Mouse (Mus musculus): ENCODE measurements around the gene Acot11. TPM values are rescaled to one million over a fixed set of nuclear protein-coding genes. Genes with fewer than 3 reads are reported as not detected.

Acot11 gene
- total and polyA plus RNA-seq, 2 experiments: 4.8 to 6.3 TPM

- Histone ChIP-seq H3K9ac (ENCODE audit: low read depth, low read length) (no peak overlapping the region), H3K79me2 (ENCODE audit: control insufficient read depth, insufficient read depth, low read length) (no peaks in the 10 kb centered on the region), H3K27me3 (ENCODE audit: control insufficient read depth, insufficient read depth, low read length) (no peaks in the 10 kb centered on the region), H3K36me3 (ENCODE audit: control insufficient read depth, insufficient read depth, low read length) (no peaks in the 10 kb centered on the region), H3K4me3 (ENCODE audit: insufficient read depth, low read depth, low read length) (no peak overlapping the region), H3K27ac (replicated peaks; ENCODE audit: insufficient read depth, low read depth, low read length) (no peak overlapping the region), H3K4me1 (ENCODE audit: control insufficient read depth, insufficient read depth, low read length) (no peaks in the 10 kb centered on the region)
- TF ChIP-seq CTCF (IDR thresholded peaks at IDR 0.05; ENCODE audit: low read depth, low read length) (no peak), POLR2A (IDR thresholded peaks at IDR 0.05; ENCODE audit: extremely low read depth, insufficient read depth, low read length) (no peak)
- no peak for DNase-seq (ENCODE audit: extremely low read depth, low read depth, low spot score)
- 60% methylated on average over 7 of the region's 7 CpGs for WGBS
Observed at GRCm38 (mm10) chr4:106841303-106841702, 36.5 kb upstream of the Acot11 start.

GRCm38 (mm10) chr4:106840651-106841145, 35.9 kb upstream of the Acot11 start:
- Histone ChIP-seq H3K4me3 (ENCODE audit: insufficient read depth, low read depth, low read length) (no peak overlapping the region), H3K27me3 (ENCODE audit: control insufficient read depth, insufficient read depth, low read length) (no peaks in the 10 kb centered on the region), H3K9ac (ENCODE audit: low read depth, low read length) (peak overlapping the region; percentile 83; the same call in 1 of the 2 replicates), H3K27ac (replicated peaks; ENCODE audit: insufficient read depth, low read depth, low read length) (peak overlapping the region; percentile 78), H3K36me3 (ENCODE audit: control insufficient read depth, insufficient read depth, low read length) (no peaks in the 10 kb centered on the region), H3K4me1 (ENCODE audit: control insufficient read depth, insufficient read depth, low read length) (no peaks in the 10 kb centered on the region), H3K79me2 (ENCODE audit: control insufficient read depth, insufficient read depth, low read length) (no peaks in the 10 kb centered on the region)
- TF ChIP-seq POLR2A (IDR thresholded peaks at IDR 0.05; ENCODE audit: extremely low read depth, insufficient read depth, low read length): no peak
- no peak for TF ChIP-seq CTCF (IDR thresholded peaks at IDR 0.05; ENCODE audit: low read depth, low read length)
- DNase-seq (ENCODE audit: extremely low read depth, low read depth, low spot score): no peak
- 58% methylated on average over 6 of the region's 6 CpGs for WGBS

- no peaks in the 10 kb centered on the region for H3K36me3 ChIP-seq (ENCODE audit: control insufficient read depth, insufficient read depth, low read length)
- H3K4me1 ChIP-seq (ENCODE audit: control insufficient read depth, insufficient read depth, low read length): no peaks in the 10 kb centered on the region
- H3K27me3 ChIP-seq (ENCODE audit: control insufficient read depth, insufficient read depth, low read length): no peaks in the 10 kb centered on the region
- peak overlapping the region; percentile 68 for H3K4me3 ChIP-seq (ENCODE audit: insufficient read depth, low read depth, low read length)
- no peaks in the 10 kb centered on the region for H3K79me2 ChIP-seq (ENCODE audit: control insufficient read depth, insufficient read depth, low read length)
- TF ChIP-seq CTCF (IDR thresholded peaks at IDR 0.05; ENCODE audit: low read depth, low read length): no peak
- TF ChIP-seq POLR2A (IDR thresholded peaks at IDR 0.05; ENCODE audit: extremely low read depth, insufficient read depth, low read length): peak; percentile 49; the same call in 1 of the 2 replicates
- H3K27ac ChIP-seq (replicated peaks; ENCODE audit: insufficient read depth, low read depth, low read length): peak overlapping the region; percentile 80
- under 1% methylated on average over 40 of the region's 51 CpGs for WGBS
- H3K9ac ChIP-seq (ENCODE audit: low read depth, low read length): peak overlapping the region; percentile 86
- peak; percentile 74 for DNase-seq (ENCODE audit: extremely low read depth, low read depth, low spot score)
Observed at GRCm38 (mm10) chr4:106839964-106840611, 35.3 kb upstream of the Acot11 start.

- Histone ChIP-seq H3K27me3 (ENCODE audit: control insufficient read depth, insufficient read depth, low read length) (no peaks in the 10 kb centered on the region), H3K36me3 (ENCODE audit: control insufficient read depth, insufficient read depth, low read length) (no peaks in the 10 kb centered on the region), H3K27ac (replicated peaks; ENCODE audit: insufficient read depth, low read depth, low read length) (peak overlapping the region; percentile 80), H3K79me2 (ENCODE audit: control insufficient read depth, insufficient read depth, low read length) (no peaks in the 10 kb centered on the region), H3K4me1 (ENCODE audit: control insufficient read depth, insufficient read depth, low read length) (no peaks in the 10 kb centered on the region), H3K4me3 (ENCODE audit: insufficient read depth, low read depth, low read length) (peak overlapping the region; percentile 68), H3K9ac (ENCODE audit: low read depth, low read length) (peak overlapping the region; percentile 86)
- DNase-seq (ENCODE audit: extremely low read depth, low read depth, low spot score): peak; percentile 31
- 1% methylated on average over 32 of the region's 32 CpGs for whole genome bisulfite sequencing
- TF ChIP-seq POLR2A (IDR thresholded peaks at IDR 0.05; ENCODE audit: extremely low read depth, insufficient read depth, low read length): no peak
- TF ChIP-seq CTCF (IDR thresholded peaks at IDR 0.05; ENCODE audit: low read depth, low read length): no peak
Observed at GRCm38 (mm10) chr4:106839254-106839834, 34.5 kb upstream of the Acot11 start.

GRCm38 (mm10) chr4:106838548-106839253, 33.9 kb upstream of the Acot11 start:
- Histone ChIP-seq H3K4me1 (ENCODE audit: control insufficient read depth, insufficient read depth, low read length) (no peaks in the 10 kb centered on the region), H3K9ac (ENCODE audit: low read depth, low read length) (peak overlapping the region; percentile 86), H3K79me2 (ENCODE audit: control insufficient read depth, insufficient read depth, low read length) (no peaks in the 10 kb centered on the region), H3K27ac (replicated peaks; ENCODE audit: insufficient read depth, low read depth, low read length) (peak overlapping the region; percentile 80), H3K4me3 (ENCODE audit: insufficient read depth, low read depth, low read length) (peak overlapping the region; percentile 68), H3K27me3 (ENCODE audit: control insufficient read depth, insufficient read depth, low read length) (no peaks in the 10 kb centered on the region), H3K36me3 (ENCODE audit: control insufficient read depth, insufficient read depth, low read length) (no peaks in the 10 kb centered on the region)
- WGBS: 7% methylated on average over 36 of the region's 36 CpGs
- TF ChIP-seq CTCF (IDR thresholded peaks at IDR 0.05; ENCODE audit: low read depth, low read length) (peak; percentile 87), POLR2A (IDR thresholded peaks at IDR 0.05; ENCODE audit: extremely low read depth, insufficient read depth, low read length) (no peak)
- DNase-seq (ENCODE audit: extremely low read depth, low read depth, low spot score): peak; percentile 40

Data from liver, adult 2 months (tissue).